Mouse (Mus musculus) gastrocnemius, postnatal 25 days (tissue): Measurements from ENCODE around the gene Prrt4. TPM values are rescaled to one million over a fixed set of nuclear protein-coding genes. Genes with fewer than 3 reads are reported as not detected.

ENCODE experiments used
- DNase-seq: peaks from one replicate; pipeline ENCODE4 v3.0.0; 2022
- microRNA-seq, 2 experiments: library from miRNA; unstranded; fragments of <30 nt; microRNA quantifications; one replicate each; pipeline ENCODE4 v1.2.0; 2021; ENCODE audit warnings: borderline replicate concordance in 2 of 2
- total RNA-seq, 2 experiments: library from RNA; stranded (reverse); gene quantifications; 1 replicate in 1 of 2; 2 replicates in 1 of 2; pipeline ENCODE4 v1.2.3; 2021

Gene Prrt4
- total RNA-seq, 2 experiments from 2014 or later: 0.97 to 1.1 TPM

- DNase-seq: no peak
Observed at GRCm38 (mm10) chr6:29147407-29148010, 31.9 kb downstream of the Prrt4 start.

- DNase-seq: no peak
Observed at GRCm38 (mm10) chr6:29146641-29147040, 32.7 kb downstream of the Prrt4 start.

GRCm38 (mm10) chr6:29145456-29146307 is 33.7 kb downstream of the Prrt4 start:
- DNase-seq: no peak

- no peak for DNase-seq
Observed at GRCm38 (mm10) chr6:29144971-29145370, 34.4 kb downstream of the Prrt4 start.

- DNase-seq: no peak
Observed at GRCm38 (mm10) chr6:29143608-29144007, 35.8 kb downstream of the Prrt4 start.

GRCm38 (mm10) chr6:29137441-29137840 is 41.9 kb downstream of the Prrt4 start:
- DNase-seq: no peak

GRCm38 (mm10) chr6:29133100-29133499 is 46.3 kb downstream of the Prrt4 start:
- DNase-seq: no peak

- DNase-seq: no peak
Observed at GRCm38 (mm10) chr6:29126878-29127426, 52.4 kb downstream of the Prrt4 start.

- DNase-seq: no peak
Observed at GRCm38 (mm10) chr6:29119990-29120389, 59.4 kb downstream of the Prrt4 start.

Small RNA genes within 50 kb of the gene (microRNA-seq; reads per million reads assigned to microRNA genes)
- gene Gm24303: 0 reads per million in 2 experiments

Other genes with a start within 250 kb of the Prrt4 start
- 10 to 100 TPM in 1 of 2 experiments, under 1 TPM in 1; 0.26 to 16.0 TPM for gene Lep, start 119.4 kb downstream of the Prrt4 start, total RNA-seq
- gene Rbm28, start 14.6 kb downstream of the Prrt4 start, total RNA-seq: 10 to 100 TPM; 13.7 to 14.1 TPM
- 10 to 100 TPM; 13.6 to 15.5 TPM for gene Impdh1, start 36.8 kb upstream of the Prrt4 start, total RNA-seq
- gene Hilpda, start 92.9 kb upstream of the Prrt4 start, total RNA-seq: 1 to 10 TPM; 3.5 to 4.2 TPM
- gene Fam71f2, start 100.0 kb upstream of the Prrt4 start, total RNA-seq: not detected
- gene Fam71f1, start 139.6 kb upstream of the Prrt4 start, total RNA-seq: not detected
- 100 to 1,000 TPM in 1 of 2 experiments, 10 to 100 TPM in 1; 99.7 to 108 TPM for gene Calu, start 168.5 kb upstream of the Prrt4 start, total RNA-seq
- under 1 TPM; 0.13 to 0.32 TPM for gene Opn1sw, start 208.9 kb upstream of the Prrt4 start, total RNA-seq
- gene Ccdc136, start 216.7 kb upstream of the Prrt4 start, total RNA-seq: 10 to 100 TPM in 1 of 2 experiments, 1 to 10 TPM in 1; 8.0 to 14.1 TPM